Mouse (Mus musculus): ENCODE results near the gene Relch. TPM values are rescaled to one million over a fixed set of nuclear protein-coding genes. Genes with fewer than 3 reads are reported as not detected.

The Relch gene
- 23.9 and 24.2 TPM in 2 replicates for polyA plus RNA-seq (2015; fragmentation: Nextera tagmentation; extraction: Ambion mirVana)

DNA sequence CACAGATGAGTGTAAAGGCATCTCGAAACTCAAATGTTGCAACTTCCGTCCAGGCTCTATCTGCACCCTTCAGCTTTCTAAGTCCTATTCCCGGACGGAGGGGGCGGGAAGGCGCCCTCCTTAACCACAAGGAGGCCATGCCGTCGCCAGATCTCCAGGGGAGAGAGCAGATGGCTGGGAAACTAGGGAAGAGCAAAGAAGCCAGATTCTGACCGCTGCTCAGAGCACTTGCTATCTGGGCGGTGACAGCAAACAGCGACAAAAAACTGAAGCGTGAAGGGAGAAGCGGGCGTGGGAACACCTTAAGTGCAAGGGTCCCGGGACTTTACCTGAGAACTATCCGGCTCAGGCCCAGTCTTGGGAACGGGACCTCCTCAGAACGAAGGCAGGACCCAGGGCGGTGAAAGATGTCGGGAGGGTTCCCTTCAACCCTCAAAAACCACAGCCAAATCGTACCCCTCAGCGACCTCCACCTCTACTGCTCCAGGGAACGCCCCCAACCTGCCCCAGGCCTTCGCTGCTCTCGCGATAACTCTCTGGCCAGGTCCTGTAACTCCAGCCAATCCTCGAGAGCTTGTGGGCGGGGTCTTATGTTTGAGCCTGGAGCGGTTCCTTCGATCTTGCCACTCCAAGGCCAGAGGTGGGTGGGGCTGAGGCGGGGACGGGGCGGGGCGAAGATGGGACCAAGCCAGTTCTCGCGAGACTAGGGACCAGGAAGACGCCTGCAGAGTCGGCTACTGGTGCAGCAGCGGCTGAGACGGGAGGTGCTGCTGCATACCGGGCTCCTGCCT, at the start of gene Relch, which contains the start of gene Pign:
TSS of gene Relch (plus strand) at position 691 of the 791 bp plus-strand sequence.
TSS of gene Pign (minus strand) at position 507 of the 791 bp plus-strand sequence.
- Histone ChIP-seq H3K4me1 (peaks cover 22% of the 10 kb centered on the region), H3K9me3 (replicated peaks) (no peaks in the 10 kb centered on the region), H3K27ac (peak within 1 kb of the TSS; percentile 92), H3K4me2 (peak within 1 kb of the TSS; percentile 82), H3K9ac (peak within 1 kb of the TSS; percentile 84), H3K27me3 (no peaks in the 10 kb centered on the region), H3K4me3 (replicated peaks) (peak within 1 kb of the TSS; percentile 91), H3K36me3 (peaks cover 2% of the 10 kb centered on the region; the same call in 1 of the 2 replicates)
- ATAC-seq (replicated peaks; ENCODE audit: low FRiP score): peak; percentile 99
- WGBS: under 1% methylated on average over 41 of the region's 41 CpGs

DNA sequence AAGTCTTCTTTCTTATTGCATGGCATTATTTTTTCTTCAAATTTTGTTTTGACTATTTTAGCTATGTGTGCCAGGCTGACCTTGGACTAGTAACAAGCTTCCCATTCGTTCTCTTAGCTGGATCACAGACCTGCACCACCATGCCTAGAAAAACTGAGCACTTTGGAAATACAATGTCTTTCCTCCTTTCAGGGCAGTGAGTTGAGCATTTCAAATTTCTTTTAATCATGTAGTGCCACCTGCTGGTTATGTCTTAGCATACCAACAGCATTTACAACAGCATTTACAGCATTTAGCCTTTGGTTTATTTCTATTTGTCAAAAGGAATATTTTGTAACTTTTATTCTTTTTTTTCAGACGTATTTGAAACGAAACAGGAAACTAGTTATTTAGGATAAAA, 33.2 kb upstream of the Relch start:
- Histone ChIP-seq H3K9ac (no peak overlapping the region), H3K27ac (no peak overlapping the region), H3K4me2 (no peak overlapping the region), H3K4me3 (replicated peaks) (no peak overlapping the region), H3K27me3 (no peaks in the 10 kb centered on the region), H3K9me3 (replicated peaks) (no peaks in the 10 kb centered on the region), H3K36me3 (no peaks in the 10 kb centered on the region), H3K4me1 (no peaks in the 10 kb centered on the region)
- WGBS: 41% methylated on average over 3 of the region's 3 CpGs
- ATAC-seq (replicated peaks; ENCODE audit: low FRiP score): no peak

DNA sequence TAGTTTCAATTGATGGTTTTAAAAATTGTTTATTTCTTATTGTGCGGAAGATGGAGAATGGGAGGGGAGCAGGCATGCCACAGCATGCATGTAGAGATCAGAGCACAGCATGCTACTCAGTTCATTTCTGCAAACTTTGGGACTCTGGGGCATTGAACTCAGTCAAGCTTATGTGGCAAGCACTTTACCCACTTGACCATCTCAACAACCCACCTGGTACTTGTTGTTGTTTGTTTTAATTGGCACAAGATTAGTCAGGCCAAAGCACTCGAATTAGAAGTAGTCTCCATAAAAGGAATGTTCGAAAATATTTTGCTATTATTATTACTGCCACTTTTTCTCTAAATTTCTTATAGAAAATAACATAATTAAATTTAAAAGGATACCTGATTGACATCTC, 19.6 kb upstream of the Relch start:
- peaks cover 39% of the 10 kb centered on the region for H3K36me3 ChIP-seq
- no peak overlapping the region for H3K4me2 ChIP-seq
- H3K4me1 ChIP-seq: no peaks in the 10 kb centered on the region
- H3K9ac ChIP-seq: no peak overlapping the region
- WGBS: 85% methylated on average over 3 of the region's 3 CpGs
- no peak overlapping the region for H3K4me3 ChIP-seq (replicated peaks)
- no peaks in the 10 kb centered on the region for H3K27me3 ChIP-seq
- no peak for ATAC-seq (replicated peaks; ENCODE audit: low FRiP score)
- H3K9me3 ChIP-seq (replicated peaks): no peaks in the 10 kb centered on the region
- no peak overlapping the region for H3K27ac ChIP-seq

DNA sequence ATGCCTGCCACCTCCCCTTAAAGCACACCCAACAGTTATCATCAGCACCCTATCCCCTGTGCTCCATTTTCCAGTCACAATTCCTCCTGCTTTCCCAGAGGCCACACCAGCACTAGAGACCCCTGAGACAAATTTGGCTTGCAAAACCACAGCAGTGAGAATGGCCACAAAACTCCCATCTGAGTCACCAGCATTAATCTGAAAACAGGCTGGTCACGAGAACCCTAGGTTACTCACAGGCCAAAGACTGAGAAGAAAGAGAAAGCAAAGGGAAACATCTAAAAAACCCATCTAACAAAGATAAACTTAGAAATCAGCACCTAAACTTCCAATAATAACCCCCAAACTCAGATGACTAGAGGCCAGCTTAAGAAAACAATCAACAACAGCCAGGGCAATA, 13.0 kb upstream of the Relch start:
- WGBS: 96% methylated on average over 1 of the region's 1 CpGs
- H3K9me3 ChIP-seq (replicated peaks): no peaks in the 10 kb centered on the region
- ATAC-seq (replicated peaks; ENCODE audit: low FRiP score): no peak
- no peak overlapping the region for H3K9ac ChIP-seq
- H3K4me1 ChIP-seq: no peaks in the 10 kb centered on the region
- no peak overlapping the region for H3K4me3 ChIP-seq (replicated peaks)
- no peak overlapping the region for H3K27ac ChIP-seq
- no peak overlapping the region for H3K4me2 ChIP-seq
- H3K27me3 ChIP-seq: no peaks in the 10 kb centered on the region
- H3K36me3 ChIP-seq: peaks cover 32% of the 10 kb centered on the region

DNA sequence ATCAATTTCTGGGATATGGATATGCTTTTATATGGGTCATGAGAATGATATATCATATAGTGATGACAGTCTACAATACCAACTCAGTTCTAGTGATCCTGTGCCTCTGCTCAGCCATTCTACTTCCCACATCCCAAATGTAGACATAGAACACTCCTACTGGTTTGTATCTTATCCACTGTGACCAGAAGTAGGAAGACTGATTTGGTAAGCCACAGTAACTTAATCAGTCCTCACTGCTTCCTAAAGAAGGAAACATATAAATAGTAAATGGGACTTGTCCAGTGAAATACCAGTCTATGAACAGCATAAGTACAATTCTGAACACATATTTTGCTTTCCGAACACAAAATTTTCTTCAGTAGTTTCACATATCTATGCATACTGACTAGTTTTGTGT, 9.7 kb upstream of the Relch start:
- 96% methylated on average over 1 of the region's 1 CpGs for WGBS
- Histone ChIP-seq H3K4me1 (no peaks in the 10 kb centered on the region), H3K4me3 (replicated peaks) (no peak overlapping the region)

DNA sequence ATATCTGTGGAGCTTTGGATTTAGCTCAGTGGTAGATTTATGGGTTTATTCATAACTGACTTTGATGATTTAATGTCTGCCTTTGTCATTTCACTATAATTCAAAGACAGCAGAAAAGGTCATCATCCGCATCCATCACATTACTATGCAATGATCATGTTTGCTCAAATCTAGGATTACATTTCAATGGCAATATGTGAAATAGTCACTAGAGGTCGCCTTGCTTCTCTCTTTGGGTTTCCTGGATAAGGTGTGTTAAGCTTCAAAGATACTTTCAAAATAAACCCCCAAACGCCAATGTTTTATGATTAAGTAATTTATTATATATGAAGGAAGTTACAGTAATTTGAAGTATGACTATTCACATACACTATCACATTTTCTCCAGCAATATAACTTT, 3.6 kb upstream of the Relch start:
- H3K4me3 ChIP-seq (replicated peaks): no peak overlapping the region
- no peak for ATAC-seq (replicated peaks; ENCODE audit: low FRiP score)
- H3K27ac ChIP-seq: no peak overlapping the region
- no peaks in the 10 kb centered on the region for H3K27me3 ChIP-seq
- no peak overlapping the region for H3K9ac ChIP-seq
- no peak overlapping the region for H3K4me2 ChIP-seq
- H3K4me1 ChIP-seq: peaks cover 15% of the 10 kb centered on the region; the same call in 1 of the 2 replicates
- H3K36me3 ChIP-seq: peaks cover 24% of the 10 kb centered on the region
- H3K9me3 ChIP-seq (replicated peaks): no peaks in the 10 kb centered on the region
- WGBS: 16% methylated on average over 3 of the region's 3 CpGs

More for the DNA sequence above, 9.7 kb upstream of the Relch start:
- Histone ChIP-seq H3K9ac (no peak overlapping the region), H3K4me2 (no peak overlapping the region), H3K27ac (no peak overlapping the region), H3K27me3 (no peaks in the 10 kb centered on the region), H3K9me3 (replicated peaks) (no peaks in the 10 kb centered on the region), H3K36me3 (peaks cover 36% of the 10 kb centered on the region)
- no peak for ATAC-seq (replicated peaks; ENCODE audit: low FRiP score)

DNA sequence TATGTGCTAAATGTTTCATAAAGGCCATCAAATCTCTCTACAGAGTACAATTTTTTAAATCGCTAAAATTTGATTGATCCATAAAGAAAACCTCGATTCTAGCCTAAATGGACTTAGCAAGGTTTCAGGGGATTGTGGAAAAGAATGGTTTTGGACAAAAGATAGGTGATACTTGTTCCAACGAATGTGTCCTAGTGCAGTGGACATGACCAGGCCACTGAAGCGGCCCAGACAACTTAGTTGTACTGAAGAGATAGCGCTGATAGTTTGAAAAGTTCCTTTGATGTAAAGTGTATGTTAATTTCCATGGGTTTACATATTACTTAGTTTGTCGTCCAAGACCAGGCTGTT, 866 bp upstream of the Relch start:
- Histone ChIP-seq H3K4me1 (peaks cover 22% of the 10 kb centered on the region), H3K27ac (peak overlapping the region; percentile 92), H3K4me2 (peak overlapping the region; percentile 66), H3K9ac (peak overlapping the region; percentile 76), H3K36me3 (peaks cover 2% of the 10 kb centered on the region; the same call in 1 of the 2 replicates), H3K4me3 (replicated peaks) (peak overlapping the region; percentile 91), H3K27me3 (no peaks in the 10 kb centered on the region), H3K9me3 (replicated peaks) (no peaks in the 10 kb centered on the region)
- 13% methylated on average over 6 of the region's 6 CpGs for WGBS
- ATAC-seq (replicated peaks; ENCODE audit: low FRiP score): no peak

DNA sequence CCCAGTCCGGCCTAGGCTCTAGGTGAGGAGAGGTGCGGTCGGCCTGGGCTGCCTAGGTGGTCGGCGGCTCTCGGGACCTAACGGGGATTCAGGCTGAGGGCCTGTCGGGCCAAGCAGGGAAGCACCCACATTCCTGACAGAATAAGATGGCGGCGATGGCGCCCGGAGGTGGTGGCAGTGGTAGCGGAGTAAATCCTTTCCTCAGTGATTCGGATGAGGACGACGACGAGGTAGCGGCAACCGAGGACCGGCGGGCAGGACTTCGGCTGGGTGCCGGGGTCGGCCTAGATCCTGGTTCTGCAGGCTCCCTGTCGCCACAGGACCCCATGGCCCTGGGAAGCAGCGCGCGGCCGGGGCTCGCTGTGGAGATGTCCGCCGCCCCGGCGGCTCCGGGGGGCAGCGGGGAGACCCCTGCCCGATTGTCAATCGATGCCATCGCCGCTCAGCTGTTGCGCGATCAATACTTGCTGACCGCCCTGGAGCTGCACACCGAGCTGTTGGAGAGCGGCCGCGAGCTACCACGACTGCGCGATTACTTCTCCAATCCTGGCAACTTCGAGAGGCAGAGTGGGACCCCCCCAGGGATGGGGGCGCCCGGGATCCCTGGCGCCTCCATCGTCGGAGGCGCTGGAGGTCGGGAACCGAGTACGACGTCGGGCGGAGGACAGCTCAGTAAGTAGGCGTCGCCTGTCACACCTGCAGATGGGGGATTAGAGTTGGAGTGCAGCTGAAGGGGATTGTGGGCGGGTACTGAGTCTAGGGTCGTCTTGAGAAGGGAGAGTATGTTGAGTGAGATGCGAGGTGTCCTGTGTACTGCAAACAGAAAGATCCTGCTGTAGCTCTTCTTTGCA, 526 bp downstream of the Relch start:
- WGBS: under 1% methylated on average over 67 of the region's 68 CpGs
- ATAC-seq (replicated peaks; ENCODE audit: low FRiP score): peak; percentile 44
- H3K27ac ChIP-seq: peak overlapping the region; percentile 63

DNA sequence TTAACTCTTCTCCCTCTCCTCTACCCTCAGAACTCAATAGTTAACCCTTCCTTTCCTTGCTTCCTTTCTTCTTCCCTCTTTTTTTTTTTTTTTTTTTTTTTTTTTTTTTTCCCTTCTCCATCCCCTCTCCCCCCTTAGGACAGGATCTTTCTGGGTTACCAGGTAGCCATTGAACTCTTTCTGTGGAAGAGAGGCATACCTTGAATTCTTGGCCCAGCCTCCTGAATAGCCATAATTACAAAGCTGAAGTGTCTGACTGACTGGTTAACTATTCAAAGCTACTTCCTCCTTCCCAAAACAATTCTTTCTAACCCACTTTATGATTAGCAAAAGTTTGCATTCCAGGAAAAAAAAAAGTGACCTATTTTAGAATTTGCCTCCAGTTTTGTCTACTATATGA, 6.0 kb downstream of the Relch start:
- Histone ChIP-seq H3K4me2 (no peak overlapping the region), H3K4me1 (peaks cover 8% of the 10 kb centered on the region), H3K9me3 (replicated peaks) (no peaks in the 10 kb centered on the region), H3K27ac (no peak overlapping the region), H3K36me3 (no peaks in the 10 kb centered on the region; the same call in 1 of the 2 replicates), H3K9ac (no peak overlapping the region), H3K4me3 (replicated peaks) (no peak overlapping the region), H3K27me3 (no peaks in the 10 kb centered on the region)
- no peak for ATAC-seq (replicated peaks; ENCODE audit: low FRiP score)

More for the DNA sequence above, 526 bp downstream of the Relch start:
- Histone ChIP-seq H3K9ac (peak overlapping the region; percentile 84), H3K36me3 (no peaks in the 10 kb centered on the region; the same call in 1 of the 2 replicates), H3K4me2 (peak overlapping the region; percentile 82), H3K4me3 (replicated peaks) (peak overlapping the region; percentile 91), H3K4me1 (peaks cover 22% of the 10 kb centered on the region), H3K9me3 (replicated peaks) (no peaks in the 10 kb centered on the region), H3K27me3 (no peaks in the 10 kb centered on the region)

DNA sequence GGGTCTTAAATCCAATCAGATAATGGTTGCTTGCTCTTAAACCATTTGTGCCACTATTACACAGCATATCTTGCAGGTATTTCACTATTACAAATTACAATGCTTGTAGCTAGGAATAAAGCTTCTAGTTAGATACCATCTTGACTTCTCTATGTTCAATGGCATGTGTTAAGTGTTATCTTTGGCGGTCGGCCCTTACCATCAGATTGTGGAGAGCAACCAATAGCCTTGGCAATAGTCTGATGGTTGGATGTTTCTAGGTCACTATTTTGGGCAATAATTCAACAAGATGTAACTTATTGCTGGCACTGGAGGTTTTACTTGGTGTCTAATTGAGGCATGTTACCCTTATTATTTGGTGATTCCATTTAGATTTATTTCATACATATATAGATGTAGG, 11.1 kb downstream of the Relch start:
- no peak overlapping the region for H3K27ac ChIP-seq
- no peak overlapping the region for H3K9ac ChIP-seq
- no peak for ATAC-seq (replicated peaks; ENCODE audit: low FRiP score)
- 90% methylated on average over 2 of the region's 2 CpGs for WGBS
- no peaks in the 10 kb centered on the region for H3K27me3 ChIP-seq
- H3K4me1 ChIP-seq: no peaks in the 10 kb centered on the region
- H3K36me3 ChIP-seq: peaks cover 9% of the 10 kb centered on the region; the same call in 1 of the 2 replicates
- no peaks in the 10 kb centered on the region for H3K9me3 ChIP-seq (replicated peaks)
- H3K4me2 ChIP-seq: no peak overlapping the region
- no peak overlapping the region for H3K4me3 ChIP-seq (replicated peaks)

DNA sequence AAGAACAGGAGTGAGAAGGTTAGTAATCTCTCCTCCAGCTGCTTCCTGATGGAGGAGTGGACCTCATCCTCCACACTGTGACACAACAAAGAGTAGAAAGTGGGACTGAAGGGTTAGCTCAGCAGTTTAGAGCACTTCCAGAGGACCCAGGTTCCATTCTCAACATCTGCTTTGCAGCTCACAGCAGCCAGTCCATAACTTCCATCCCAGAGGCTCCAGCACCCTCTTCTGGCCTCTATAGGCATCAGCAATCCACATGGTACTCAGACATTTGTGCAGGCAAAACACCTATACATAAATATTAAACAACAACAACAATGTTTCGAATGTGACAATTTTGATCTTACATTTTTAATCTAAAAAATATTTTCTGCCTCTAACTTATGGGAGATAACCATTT, 16.9 kb downstream of the Relch start:
- Histone ChIP-seq H3K27me3 (no peaks in the 10 kb centered on the region), H3K27ac (no peak overlapping the region), H3K9ac (no peak overlapping the region), H3K4me2 (no peak overlapping the region), H3K36me3 (peaks cover 9% of the 10 kb centered on the region; the same call in 1 of the 2 replicates), H3K4me1 (no peaks in the 10 kb centered on the region), H3K4me3 (replicated peaks) (no peak overlapping the region), H3K9me3 (replicated peaks) (no peaks in the 10 kb centered on the region)
- 86% methylated on average over 1 of the region's 1 CpGs for WGBS
- no peak for ATAC-seq (replicated peaks; ENCODE audit: low FRiP score)

DNA sequence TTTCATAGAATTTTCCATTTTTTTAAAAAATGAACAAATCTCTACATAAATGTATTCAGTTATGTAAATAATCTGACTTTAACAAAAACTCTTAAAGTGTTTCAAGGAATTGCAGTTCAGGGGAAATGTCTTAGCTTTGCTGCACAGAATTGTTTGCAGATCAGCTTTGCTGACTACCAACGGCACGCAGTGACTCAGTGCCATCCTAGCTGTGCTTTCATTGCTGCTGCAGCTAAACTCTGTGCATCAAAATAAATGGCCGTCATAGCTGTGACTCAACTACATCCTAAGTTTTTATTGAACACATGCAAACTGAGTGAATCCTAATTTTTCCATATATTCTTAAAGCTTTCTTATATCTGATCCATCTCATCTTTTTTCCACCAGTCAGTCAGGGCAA, 21.8 kb downstream of the Relch start:
- ATAC-seq (replicated peaks; ENCODE audit: low FRiP score): no peak
- Histone ChIP-seq H3K36me3 (peaks cover 5% of the 10 kb centered on the region; the same call in 1 of the 2 replicates), H3K4me1 (no peaks in the 10 kb centered on the region), H3K27me3 (no peaks in the 10 kb centered on the region), H3K9ac (no peak overlapping the region), H3K4me3 (replicated peaks) (no peak overlapping the region), H3K9me3 (replicated peaks) (no peaks in the 10 kb centered on the region), H3K27ac (no peak overlapping the region), H3K4me2 (no peak overlapping the region)
- WGBS: 84% methylated on average over 3 of the region's 3 CpGs

Data from kidney, embryonic 15.5 days (tissue).